Mouse (Mus musculus) small intestine, adult 2 months (tissue): ENCODE measurements around the gene Rplp0.

Experiments used
- CTCF ChIP-seq: fragments of 200-500 bp; IDR thresholded peaks from 2 replicates; pipeline ENCODE4 v1.5.1; 2012; ENCODE audit warnings: low read depth, mild to moderate bottlenecking, control low read depth, inconsistent platforms, low read length, moderate library complexity, mixed read lengths; ENCODE audit not compliant: insufficient replicate concordance, insufficient read length; ENCODE audit errors: extremely low read depth
- POLR2A ChIP-seq: fragments of 200-500 bp; IDR thresholded peaks from 2 replicates; pipeline ENCODE4 v1.6.1; 2012; ENCODE audit warnings: low read depth, mild to moderate bottlenecking, control low read depth, inconsistent platforms, low read length, moderate library complexity

DNA sequence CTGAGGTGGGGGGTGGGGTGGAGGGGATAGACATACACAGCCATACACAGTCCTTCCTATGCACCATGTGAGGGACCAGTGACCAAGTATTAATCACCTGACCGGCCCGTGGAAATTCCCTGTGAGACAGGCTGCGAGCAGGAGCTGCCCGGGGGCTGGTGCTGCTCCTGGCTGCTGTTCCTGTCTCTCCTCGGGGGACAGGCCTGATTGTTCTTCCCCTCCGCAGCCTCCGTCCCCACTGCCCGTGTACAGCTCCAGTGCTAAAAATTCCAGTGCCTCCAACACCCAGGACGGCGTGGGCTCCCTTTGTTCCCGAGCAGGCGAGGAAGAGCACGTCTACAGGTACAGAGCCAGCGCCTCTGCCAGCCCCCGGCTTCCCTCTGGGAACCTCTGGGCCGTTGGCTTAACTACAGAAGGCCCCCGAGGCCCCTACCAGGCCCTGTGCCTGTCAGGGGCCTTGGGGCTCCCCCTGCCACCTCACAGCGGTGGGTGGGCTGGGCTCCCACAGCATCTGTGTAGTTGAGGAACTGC is 14.5 kb upstream of the Rplp0 start:
- no peak for TF ChIP-seq CTCF
- no peak for TF ChIP-seq POLR2A
